Mouse (Mus musculus) stomach, postnatal 0 days (tissue): ENCODE results near the gene Pawr. TPM values are rescaled to one million over a fixed set of nuclear protein-coding genes. Genes with fewer than 3 reads are reported as not detected.

ENCODE experiments used
- ATAC-seq: fragments of 200-750 bp; cut with Nextera tagmentation; 2 replicates; pipeline ENCODE4 v1.8.0; 2017; ENCODE audit not compliant: low FRiP score, low TSS enrichment
- DNase-seq: peaks from one replicate; pipeline ENCODE4 v3.0.0-alpha.2; 2016; ENCODE audit warnings: low spot score
- H3K27ac ChIP-seq: fragments of 300-500 bp; sonication (generic); replicated peaks from 2 replicates; pipeline ENCODE4 v1.5.1; 2014; ENCODE audit warnings: mild to moderate bottlenecking, control low read depth
- H3K27me3 ChIP-seq: fragments of 300-500 bp; sonication (generic); 2 replicates; pipeline ENCODE4 v1.6.1; 2014; ENCODE audit warnings: low read length; ENCODE audit not compliant: control insufficient read depth, insufficient read depth
- H3K36me3 ChIP-seq: fragments of 300-500 bp; sonication (generic); 2 replicates; pipeline ENCODE4 v1.6.1; 2014; ENCODE audit warnings: low read length, mixed read lengths; ENCODE audit not compliant: control insufficient read depth, insufficient read depth
- H3K4me1 ChIP-seq: fragments of 300-500 bp; sonication (generic); replicated peaks from 2 replicates; pipeline ENCODE4 v1.6.1; 2014; ENCODE audit warnings: antibody characterized with exemption; ENCODE audit not compliant: control insufficient read depth, insufficient read depth
- H3K4me2 ChIP-seq: fragments of 300-500 bp; sonication (generic); replicated peaks from 2 replicates; pipeline ENCODE4 v1.6.1; 2014; ENCODE audit warnings: low read depth, mild to moderate bottlenecking, control low read depth, moderate library complexity
- H3K4me3 ChIP-seq: fragments of 300-500 bp; sonication (generic); 2 replicates; pipeline ENCODE4 v1.5.1; 2014; ENCODE audit warnings: low read depth, low read length, control low read depth
- H3K9ac ChIP-seq: fragments of 300-500 bp; sonication (generic); 2 replicates; pipeline ENCODE4 v1.6.1; 2014; ENCODE audit warnings: mild to moderate bottlenecking, low read length, control low read depth, mixed read lengths
- H3K9me3 ChIP-seq: fragments of 300-500 bp; sonication (generic); 2 replicates; pipeline ENCODE4 v1.6.1; 2016; ENCODE audit warnings: low read length; ENCODE audit not compliant: control insufficient read depth
- CTCF ChIP-seq: IDR thresholded peaks from 2 replicates; pipeline ENCODE4 v1.5.1; 2016; ENCODE audit warnings: antibody characterized with exemption, low read depth, mild to moderate bottlenecking, moderate library complexity
- EP300 ChIP-seq: optimal IDR thresholded peaks from 2 replicates; pipeline ENCODE3; 2016; ENCODE audit warnings: antibody characterized with exemption
- WGBS: fragments of 180-500 bp; shearing (Covaris S2); extraction: QIAGEN DNeasy Blood & Tissue Kit; methylation state at CpG from one replicate; pipeline ENCODE4 v1.1.7; 2014; 5-methylcytosine and 5-hydroxymethylcytosine counted together
- polyA plus RNA-seq: library from polyadenylated mRNA; unstranded; fragments of >200 nt; fragmentation: Nextera tagmentation; extraction: Ambion mirVana; gene quantifications from 2 replicates; pipeline ENCODE4 v1.2.1, GENCODE M21; 2015

Pawr gene
- polyA plus RNA-seq, 1 experiment from 2014 or later, result 14.7 TPM

DNA sequence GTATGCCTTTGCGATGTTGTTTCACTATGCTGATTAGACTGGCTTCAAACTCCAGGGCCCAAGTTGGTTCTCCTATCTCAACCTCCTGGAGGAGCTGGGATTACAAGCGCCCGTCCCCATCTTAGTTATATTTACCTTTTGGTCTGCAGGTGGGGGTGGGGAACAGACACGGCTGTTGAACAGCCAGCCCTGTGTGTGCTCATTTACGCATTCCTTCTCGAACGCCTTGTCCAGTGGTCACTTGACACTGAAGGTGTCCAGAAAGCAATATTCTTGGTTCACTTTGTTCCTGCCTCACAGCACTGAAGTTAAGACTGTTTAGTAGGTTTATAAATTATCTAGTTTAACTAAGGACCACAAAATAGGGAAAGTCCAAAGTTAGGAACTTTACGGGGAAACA is 73.2 kb downstream of the Pawr start:
- Histone ChIP-seq H3K4me2 (no peak overlapping the region), H3K27ac (no peak overlapping the region), H3K9me3 (no peaks in the 10 kb centered on the region), H3K4me3 (no peak overlapping the region), H3K36me3 (no peaks in the 10 kb centered on the region), H3K4me1 (no peaks in the 10 kb centered on the region), H3K27me3 (no peaks in the 10 kb centered on the region), H3K9ac (no peak overlapping the region)
- WGBS, result 42% methylated on average over 8 of the region's 8 CpGs
- no peak for TF ChIP-seq CTCF
- DNase-seq (no peak), ATAC-seq (no peak)

DNA sequence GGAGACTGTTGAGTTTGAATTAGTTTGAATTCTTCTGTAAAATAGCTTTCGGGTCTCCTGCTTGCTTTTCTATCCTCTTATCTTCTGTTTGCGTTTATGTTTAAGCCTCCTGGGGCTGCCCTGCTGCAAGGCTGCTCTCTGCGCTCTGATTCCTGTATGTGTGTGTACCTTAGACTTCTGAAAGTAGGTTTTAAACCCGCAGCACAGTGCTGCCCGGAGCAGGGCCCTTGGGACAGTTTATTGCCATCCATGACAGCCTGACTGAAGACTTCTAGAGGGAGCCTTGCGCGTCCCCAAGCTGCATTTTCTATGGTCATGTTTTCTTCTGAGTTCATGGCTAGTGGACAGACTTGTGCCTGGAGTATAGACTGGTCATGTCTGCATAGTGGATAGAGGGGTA is 74.0 kb downstream of the Pawr start:
- TF ChIP-seq CTCF, result no peak
- no peak for TF ChIP-seq EP300
- DNase-seq (no peak), ATAC-seq (no peak)
- Histone ChIP-seq H3K4me3 (no peak overlapping the region), H3K9ac (no peak overlapping the region), H3K36me3 (no peaks in the 10 kb centered on the region), H3K9me3 (no peaks in the 10 kb centered on the region), H3K4me2 (no peak overlapping the region), H3K4me1 (no peaks in the 10 kb centered on the region), H3K27me3 (no peaks in the 10 kb centered on the region), H3K27ac (peak overlapping the region; percentile 41)
- 29% methylated on average over 7 of the region's 7 CpGs for WGBS

DNA sequence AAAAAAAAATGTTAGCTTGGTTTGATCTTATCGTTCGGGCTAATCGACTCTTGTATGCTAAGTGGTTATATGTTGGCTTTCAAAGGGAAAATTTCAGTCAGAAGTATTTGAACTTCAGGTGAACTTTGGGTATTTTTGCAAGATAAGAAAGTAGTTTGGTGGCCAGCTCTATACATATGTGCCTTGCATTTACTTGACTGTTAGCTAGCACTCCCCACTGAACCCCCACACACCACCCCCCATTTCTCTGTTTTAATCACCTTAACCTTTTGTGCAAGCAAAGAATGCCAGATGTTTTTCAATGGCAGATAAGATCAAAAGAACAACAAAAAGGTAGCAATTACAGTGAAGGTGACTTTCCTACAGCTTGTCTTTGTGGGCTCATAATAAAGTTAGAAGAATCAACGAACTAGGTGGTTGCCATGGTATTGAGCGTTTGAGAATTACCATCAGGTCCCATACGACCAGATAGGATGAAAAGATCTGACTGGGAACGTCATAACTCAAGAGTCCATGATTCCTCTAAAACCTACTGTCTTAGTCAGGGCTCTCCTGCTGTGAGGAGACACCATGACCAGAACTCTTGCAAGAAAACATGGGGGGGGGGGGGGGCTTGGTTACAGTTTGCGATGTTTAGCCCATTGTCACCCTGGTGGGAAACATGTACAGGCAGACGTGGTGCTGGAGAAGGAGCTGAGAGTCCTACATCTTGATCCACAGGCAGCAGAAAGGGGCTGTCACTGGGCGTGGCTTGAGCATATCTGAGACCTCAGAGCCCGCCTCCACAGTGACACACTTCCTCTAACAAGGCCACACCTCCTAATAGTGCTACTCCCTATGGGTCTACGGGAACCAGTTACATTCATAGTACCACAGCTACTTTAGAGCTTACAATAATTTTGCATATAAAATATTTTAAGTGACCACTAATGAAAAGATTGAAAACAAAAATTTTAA is 75.2 kb downstream of the Pawr start:
- DNase-seq, result peak; percentile 85
- H3K27me3 ChIP-seq, result no peaks in the 10 kb centered on the region
- H3K36me3 ChIP-seq, result no peaks in the 10 kb centered on the region
- H3K4me3 ChIP-seq, result no peak overlapping the region
- no peak overlapping the region for H3K9ac ChIP-seq
- H3K9me3 ChIP-seq, result no peaks in the 10 kb centered on the region
- TF ChIP-seq CTCF (no peak), EP300 (no peak)
- no peaks in the 10 kb centered on the region for H3K4me1 ChIP-seq
- H3K27ac ChIP-seq, result no peak overlapping the region
- H3K4me2 ChIP-seq, result no peak overlapping the region
- 60% methylated on average over 12 of the region's 12 CpGs for WGBS
- ATAC-seq, result peak; percentile 79

DNA sequence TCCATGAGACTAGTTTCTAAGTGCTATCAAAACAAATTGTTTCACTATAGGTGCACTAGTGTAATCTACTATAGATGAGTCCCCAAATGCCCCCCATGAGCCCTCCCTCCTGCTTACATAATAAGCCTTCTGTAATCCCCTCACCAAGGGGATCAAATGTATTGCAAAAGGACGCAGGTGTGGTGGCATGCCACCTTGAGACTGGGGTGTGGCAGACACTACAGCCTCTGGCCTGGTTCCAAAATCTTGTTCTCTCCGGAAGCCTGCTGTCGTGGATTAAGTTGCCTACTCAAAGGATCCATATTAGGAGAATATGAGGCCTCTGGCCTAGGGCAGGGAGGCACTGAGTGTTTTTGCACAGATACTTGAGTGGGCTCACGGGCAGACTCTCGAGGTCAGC is 76.1 kb downstream of the Pawr start:
- H3K9me3 ChIP-seq, result no peaks in the 10 kb centered on the region
- ATAC-seq, result peak; percentile 38
- no peak overlapping the region; the same call in 1 of the 2 replicates for H3K4me2 ChIP-seq
- 40% methylated on average over 5 of the region's 5 CpGs for WGBS
- TF ChIP-seq EP300 (no peak), CTCF (no peak)
- H3K27me3 ChIP-seq, result no peaks in the 10 kb centered on the region
- H3K4me1 ChIP-seq, result no peaks in the 10 kb centered on the region
- H3K4me3 ChIP-seq, result no peak overlapping the region
- peak; percentile 66 for DNase-seq
- H3K36me3 ChIP-seq, result no peaks in the 10 kb centered on the region
- H3K27ac ChIP-seq, result peak overlapping the region; percentile 58
- H3K9ac ChIP-seq, result no peak overlapping the region

DNA sequence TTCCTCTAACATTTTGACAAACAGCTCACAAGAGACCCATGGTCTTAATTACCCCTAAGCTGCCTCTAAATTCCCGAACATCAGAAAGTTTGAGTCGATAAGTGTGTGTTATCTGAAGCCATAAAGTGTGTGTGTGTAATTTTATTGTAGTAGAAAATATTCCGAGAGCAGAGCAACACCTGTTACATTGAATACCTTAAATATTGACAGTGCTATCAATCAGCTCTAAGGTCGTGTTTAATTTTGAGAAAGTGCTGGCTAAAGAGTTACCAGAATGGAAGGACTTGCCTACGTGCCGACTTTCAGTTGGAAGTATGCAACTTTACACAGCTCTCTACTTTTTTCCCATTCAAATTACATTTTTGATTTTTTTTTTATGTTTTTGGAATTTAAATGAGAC is 76.5 kb downstream of the Pawr start:
- Histone ChIP-seq H3K27me3 (no peaks in the 10 kb centered on the region), H3K36me3 (no peaks in the 10 kb centered on the region), H3K27ac (peak overlapping the region; percentile 58), H3K9ac (no peak overlapping the region), H3K4me1 (no peaks in the 10 kb centered on the region), H3K4me3 (no peak overlapping the region), H3K9me3 (no peaks in the 10 kb centered on the region), H3K4me2 (no peak overlapping the region; the same call in 1 of the 2 replicates)
- no peak for ATAC-seq
- no peak for TF ChIP-seq EP300
- no peak for TF ChIP-seq CTCF
- WGBS, result 48% methylated on average over 6 of the region's 6 CpGs
- no peak for DNase-seq

DNA sequence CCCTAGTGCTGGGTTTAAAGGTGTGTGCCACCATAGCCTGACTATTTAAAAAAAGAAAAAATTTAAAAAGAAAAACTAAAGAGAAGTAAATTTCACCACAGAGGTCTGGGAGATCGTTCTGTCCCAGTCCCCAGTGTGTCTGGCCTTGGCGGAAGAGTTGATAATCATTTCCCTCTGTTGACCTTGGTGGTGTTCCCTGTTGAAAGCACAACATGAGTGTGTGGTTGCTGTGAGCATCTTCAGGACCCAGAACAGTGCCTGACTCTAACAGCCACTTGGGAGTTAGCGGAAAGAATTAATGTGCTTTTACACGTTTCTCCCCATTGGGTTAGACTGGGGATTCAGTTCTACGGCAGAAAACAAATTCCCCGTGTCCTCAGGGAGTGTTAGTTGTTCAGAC is 77.1 kb downstream of the Pawr start:
- H3K27me3 ChIP-seq, result no peaks in the 10 kb centered on the region
- no peaks in the 10 kb centered on the region for H3K4me1 ChIP-seq
- no peak overlapping the region for H3K4me2 ChIP-seq
- H3K9ac ChIP-seq, result no peak overlapping the region
- H3K9me3 ChIP-seq, result no peaks in the 10 kb centered on the region
- WGBS, result 62% methylated on average over 6 of the region's 6 CpGs
- H3K36me3 ChIP-seq, result no peaks in the 10 kb centered on the region
- no peak for DNase-seq
- no peak for ATAC-seq
- H3K27ac ChIP-seq, result 0 out of 2 replicates have a peak overlapping the region, but pooled peaks have one; percentile 35
- TF ChIP-seq CTCF, result no peak
- no peak for TF ChIP-seq EP300
- H3K4me3 ChIP-seq, result no peak overlapping the region
